In the genomic region with DNA sequence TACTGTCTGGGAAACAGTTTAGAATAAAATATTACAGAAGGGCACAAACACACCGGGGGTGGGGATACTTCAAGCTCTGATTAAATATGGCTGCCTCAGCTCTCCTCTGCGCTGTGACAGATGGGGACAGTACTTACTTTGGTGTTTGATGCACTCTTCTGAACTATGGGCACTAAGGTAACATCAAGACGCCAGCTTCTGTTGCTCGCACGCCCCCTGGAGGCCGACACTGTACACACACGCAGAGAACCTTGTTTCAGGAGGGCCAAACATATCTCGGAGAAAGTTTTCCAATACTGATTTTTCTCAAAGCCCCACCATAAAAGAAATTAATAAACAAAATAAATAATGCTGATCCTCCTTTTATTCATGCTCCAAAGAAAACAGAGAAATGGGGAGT, we compare ENCODE assay signal across 8 mouse cellular contexts.
DNase-seq lines count a peak whose midpoint lies in the region; ATAC-seq and TF ChIP-seq lines count a peak whose summit lies in the region.

No protein-coding gene starts in this region.

- TF ChIP-seq CTCF in thymus, adult 2 months (IDR thresholded peaks at IDR 0.05; ENCODE audit: borderline replicate concordance, control insufficient read depth, extremely low read depth, insufficient read depth, low read length, poor library complexity) = no peak
- TF ChIP-seq CTCF in cortical plate, adult 2 months (IDR thresholded peaks at IDR 0.05; ENCODE audit: extremely low read depth, insufficient read depth, low read length) = peak; percentile 40; the same call in 1 of the 2 replicates

- H3K4me3 ChIP-seq in heart, embryonic 12.5 days = no peak overlapping the region
- no peak overlapping the region for H3K4me3 ChIP-seq in thymus, adult 2 months (ENCODE audit: control insufficient read depth, insufficient read depth, low read length)
- no peak overlapping the region for H3K4me3 ChIP-seq in cortical plate, adult 2 months (ENCODE audit: insufficient read depth, low read length)

- DNase-seq in heart, postnatal 4 days = peak; percentile 29
- peak; percentile 19 for DNase-seq in thymus, adult 2 months
- DNase-seq in thymus, adult 18-20 months = no peak
- no peak for DNase-seq in left cerebral cortex, postnatal 25 days (ENCODE audit: low spot score in 2 of 2)
- no peak for DNase-seq in layer of hippocampus, postnatal 36 days

- no peaks in the 10 kb centered on the region for H3K4me1 ChIP-seq in heart, embryonic 12.5 days (replicated peaks)
- no peaks in the 10 kb centered on the region for H3K4me1 ChIP-seq in thymus, adult 2 months (replicated peaks; ENCODE audit: control insufficient read depth, insufficient read depth, low read length)
- H3K4me1 ChIP-seq in cortical plate, adult 2 months (ENCODE audit: control insufficient read depth, insufficient read depth, low read length) = no peaks in the 10 kb centered on the region

- ATAC-seq in heart, embryonic 12.5 days (ENCODE audit: insufficient number of reproducible peaks, low FRiP score) = no peak
- ATAC-seq in megakaryocyte-erythroid progenitor cell, adult 5-6 weeks (replicated peaks; ENCODE audit: low FRiP score, low TSS enrichment, poor library complexity, severe bottlenecking) = 0 out of 2 replicates have a peak, but pooled peaks have one; percentile 59

- H3K9ac ChIP-seq in heart, embryonic 12.5 days = no peak overlapping the region

- intact Hi-C loops in left cerebral cortex, postnatal 25 days (cut with DNase I) = no loop called here

- H3K4me2 ChIP-seq in heart, embryonic 12.5 days = no peak overlapping the region

- H3K36me3 ChIP-seq in heart, embryonic 12.5 days = no peaks in the 10 kb centered on the region
- no peaks in the 10 kb centered on the region for H3K36me3 ChIP-seq in thymus, adult 2 months (ENCODE audit: control insufficient read depth, insufficient read depth, low read length)

- H3K9me3 ChIP-seq in heart, embryonic 12.5 days (replicated peaks) = no peaks in the 10 kb centered on the region

- 24% methylated on average over 8 of the region's 8 CpGs for WGBS in heart, embryonic 12.5 days
- WGBS in thymus, adult 2 months = 36% methylated on average over 8 of the region's 8 CpGs

- no peaks in the 10 kb centered on the region for H3K27me3 ChIP-seq in heart, embryonic 12.5 days (replicated peaks)
- no peaks in the 10 kb centered on the region for H3K27me3 ChIP-seq in thymus, adult 2 months (ENCODE audit: control insufficient read depth, insufficient read depth, low read length)

- no peak for TF ChIP-seq POLR2A in thymus, adult 2 months (IDR thresholded peaks at IDR 0.05; ENCODE audit: control insufficient read depth, extremely low read depth, insufficient read depth, low read length, poor library complexity)
- no peak for TF ChIP-seq POLR2A in cortical plate, adult 2 months (IDR thresholded peaks at IDR 0.05; ENCODE audit: extremely low read depth, insufficient read depth, low read length)

- H3K27ac ChIP-seq in heart, embryonic 12.5 days (ENCODE audit: poor library complexity, severe bottlenecking) = no peak overlapping the region
- H3K27ac ChIP-seq in thymus, adult 2 months (ENCODE audit: control insufficient read depth, insufficient read depth, low read length) = no peak overlapping the region
- no peak overlapping the region for H3K27ac ChIP-seq in cortical plate, adult 2 months (ENCODE audit: insufficient read depth, low read length)

Comparison
In these comparisons a context has a peak if more than half of its experiments do, and no peak if none do; other contexts are left out.
1. DNase-seq: peak in heart, postnatal 4 days (single experiment) and thymus, adult 2 months (single experiment); none in thymus, adult 18-20 months (0 of 2), left cerebral cortex, postnatal 25 days (0 of 2) and layer of hippocampus, postnatal 36 days (0 of 2).